Mouse (Mus musculus) large intestine, adult 2 months (tissue): ENCODE data around the gene Pofut2. TPM values are rescaled to one million over a fixed set of nuclear protein-coding genes. Genes with fewer than 3 reads are reported as not detected.

Source experiments
- DNase-seq: peaks from one replicate; pipeline ENCODE4 v3.0.0-alpha.2; 2012; ENCODE audit warnings: low read depth, low spot score
- WGBS: fragments of 180-500 bp; shearing (Covaris S2); methylation state at CpG from one replicate; pipeline ENCODE4 v1.1.7; 2018; 5-methylcytosine and 5-hydroxymethylcytosine counted together
- polyA plus RNA-seq: library from polyadenylated mRNA; depleted of rRNA; stranded (reverse); fragments of >200 nt; gene quantifications from 2 replicates; pipeline ENCODE4 v1.2.3, GENCODE M21; 2012; rRNA removed

The Pofut2 gene
- polyA plus RNA-seq, 1 experiment: 35.5 TPM

DNA sequence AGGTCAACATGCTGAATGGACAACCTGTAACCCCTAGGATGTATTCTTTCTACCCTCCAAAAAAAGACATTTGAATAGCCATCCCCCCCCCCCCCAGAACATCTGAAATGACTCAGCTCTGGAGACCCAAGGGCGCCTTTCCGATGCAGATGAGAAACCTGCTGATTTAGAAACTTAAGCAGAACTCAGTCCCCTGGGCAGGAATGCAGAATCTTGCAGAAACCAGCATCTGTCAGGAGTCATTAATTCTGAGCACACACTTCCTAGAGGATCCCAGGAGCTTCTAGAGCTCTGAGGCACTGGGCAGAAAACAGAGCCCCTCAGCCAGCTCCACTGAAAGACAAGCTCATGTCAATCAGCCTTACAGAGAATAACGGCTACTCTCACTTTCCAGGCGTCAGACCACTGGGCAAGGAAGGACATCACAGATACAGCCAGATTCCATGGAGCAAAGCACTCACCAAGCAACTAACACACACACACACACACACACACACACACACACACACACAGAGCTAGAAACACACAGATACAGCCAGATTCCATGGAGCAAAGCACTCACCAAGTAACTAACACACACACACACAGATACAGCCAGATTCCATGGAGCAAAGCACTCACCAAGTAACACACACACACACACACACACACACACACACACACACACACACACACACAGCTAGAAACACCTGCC lies 46.0 kb downstream of the Pofut2 start:
- WGBS: 67% methylated on average over 4 of the region's 4 CpGs
- no peak for DNase-seq

GRCm38 (mm10) chr10:77305766-77306165 lies 46.7 kb downstream of the Pofut2 start:
- DNase-seq: no peak
- WGBS: 74% methylated on average over 8 of the region's 8 CpGs

DNA sequence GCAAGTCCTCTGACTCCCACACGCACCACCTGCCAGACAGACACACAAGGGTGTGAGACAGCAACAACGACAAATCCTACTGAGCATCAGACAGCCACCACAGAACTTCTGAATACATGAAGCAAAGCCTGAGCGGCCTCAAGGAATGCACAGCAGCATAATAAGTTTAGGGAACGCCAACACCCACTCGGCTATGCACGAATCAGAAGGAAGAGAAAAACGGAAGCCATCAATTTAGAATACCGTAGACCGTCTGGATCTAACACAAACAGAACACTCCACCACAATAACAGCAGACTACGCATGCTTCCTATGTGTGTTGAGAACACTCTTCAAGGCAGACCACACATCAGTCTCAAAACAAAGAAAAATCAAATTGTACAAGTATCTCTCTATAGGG lies 50.0 kb downstream of the Pofut2 start:
- WGBS: 74% methylated on average over 10 of the region's 10 CpGs
- no peak for DNase-seq

- DNase-seq: no peak
- 81% methylated on average over 9 of the region's 9 CpGs for WGBS
Measured at GRCm38 (mm10) chr10:77314711-77315266, 55.8 kb downstream of the Pofut2 start.

DNA sequence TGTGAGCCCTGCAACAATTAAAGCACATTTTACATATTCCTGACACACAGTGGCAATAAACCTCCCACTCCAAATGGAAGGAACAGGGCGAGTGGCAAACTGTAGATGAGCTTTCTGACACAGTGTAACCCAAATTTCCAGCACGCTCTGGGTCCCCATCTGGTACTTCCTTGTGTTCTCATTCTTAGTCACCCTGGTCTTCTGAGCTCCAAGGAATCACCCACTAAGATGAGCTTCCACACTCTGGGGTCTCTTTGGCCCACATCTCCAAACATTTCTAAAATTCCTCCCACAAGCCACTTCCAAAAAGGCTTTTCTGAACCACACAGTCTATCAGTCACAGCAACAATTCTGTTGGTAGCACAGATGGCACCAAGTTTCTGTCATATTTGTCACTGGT lies 56.7 kb downstream of the Pofut2 start:
- 71% methylated on average over 2 of the region's 2 CpGs for WGBS
- no peak for DNase-seq

Other genes with a start within 250 kb of the Pofut2 start
- 35.1 and 39.2 TPM in 2 replicates for gene Slc19a1, start 227.0 kb upstream of the Pofut2 start, polyA plus RNA-seq
- 18.9 and 26.6 TPM in 2 replicates for gene Col18a1, start 92.7 kb upstream of the Pofut2 start, polyA plus RNA-seq
- gene Adarb1, start 159.1 kb downstream of the Pofut2 start, polyA plus RNA-seq: 0.63 and 1.2 TPM in 2 replicates